Mouse (Mus musculus) left cerebral cortex, postnatal 4 days (tissue): ENCODE measurements at regions not wholly inside any gene's neighbourhood (a gene's known extent, or its start where the extent isn't known, plus 50 kb on each side); places are given as distances from the start of the nearest gene placed in this dataset.

ENCODE experiments used
- DNase-seq: peaks from one replicate; pipeline ENCODE4 v3.0.0-alpha.2; 2022
- intact Hi-C: fragments of 180-260 bp; cut with DNase I; formaldehyde crosslinking; loops from one replicate; pipeline ENCODE4 v1.15.1; 2025

DNA sequence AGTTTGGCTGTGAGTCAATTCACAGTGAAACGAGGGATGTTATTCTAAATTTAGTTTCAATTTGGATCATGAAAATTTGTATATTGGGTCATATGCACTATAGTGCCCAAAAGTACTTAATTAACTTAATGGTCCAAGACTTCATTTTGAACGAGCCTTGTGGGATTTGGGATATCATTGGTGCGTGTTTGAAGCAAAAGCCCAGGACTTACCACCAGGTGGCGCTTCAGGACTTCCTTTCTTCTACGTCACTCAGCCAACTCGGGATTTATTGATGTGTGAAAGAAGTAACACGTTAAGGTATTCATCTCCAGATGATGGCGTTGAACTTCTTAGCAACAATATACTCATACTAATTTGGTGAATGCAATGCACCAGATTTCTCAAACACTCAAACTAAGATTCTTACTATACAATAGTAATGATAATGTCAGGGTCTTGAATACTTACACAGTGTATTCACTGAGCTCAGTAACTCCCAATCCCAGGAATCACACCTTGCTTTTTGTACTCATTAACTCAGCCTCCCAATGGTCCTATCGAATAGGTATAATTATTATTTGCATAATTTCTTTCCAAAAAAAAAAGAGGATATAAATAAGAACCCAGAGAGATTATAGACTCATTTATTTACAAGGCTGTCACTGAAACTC is 464.0 kb upstream of the Cntn6 start:
- DNase-seq, result peak; percentile 88
- intact Hi-C loops, result loop anchor here (10.0 kb wide), 1 partner anchor 1346 kb away; no protein-coding TSS in a partner anchor

DNA sequence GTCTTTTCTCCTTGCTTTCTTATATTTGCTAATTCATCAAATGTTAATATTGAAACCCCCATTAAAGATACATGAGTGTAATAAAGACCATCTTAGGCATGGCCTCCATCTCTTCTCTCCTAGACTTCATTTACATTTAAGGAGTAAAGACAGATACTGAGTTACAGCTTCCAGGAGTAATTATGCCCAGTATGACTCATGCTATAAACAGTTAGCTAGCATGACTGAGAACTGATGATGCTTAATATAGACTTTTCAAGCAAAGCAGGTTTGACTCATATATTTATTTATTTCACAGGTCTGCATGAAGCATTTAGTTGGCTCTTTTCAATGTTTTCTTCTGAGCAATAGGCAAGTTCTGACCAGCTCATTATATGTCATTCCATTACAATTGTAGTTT is 453.7 kb upstream of the Cntn6 start:
- no peak for DNase-seq
- intact Hi-C loops, result no loop called here

- no peak for DNase-seq
These were observed 452.1 kb upstream of the Cntn6 start for GRCm38 (mm10) chr6:104040450-104040849.

GRCm38 (mm10) chr6:104055996-104056395 is 436.6 kb upstream of the Cntn6 start:
- intact Hi-C loops, result no loop called here
- no peak for DNase-seq

More at GRCm38 (mm10) chr6:104040450-104040849, 452.1 kb upstream of the Cntn6 start:
- intact Hi-C loops, result no loop called here

- intact Hi-C loops, result no loop called here
- no peak for DNase-seq
These were observed 430.8 kb upstream of the Cntn6 start for GRCm38 (mm10) chr6:104061692-104062263.

DNA sequence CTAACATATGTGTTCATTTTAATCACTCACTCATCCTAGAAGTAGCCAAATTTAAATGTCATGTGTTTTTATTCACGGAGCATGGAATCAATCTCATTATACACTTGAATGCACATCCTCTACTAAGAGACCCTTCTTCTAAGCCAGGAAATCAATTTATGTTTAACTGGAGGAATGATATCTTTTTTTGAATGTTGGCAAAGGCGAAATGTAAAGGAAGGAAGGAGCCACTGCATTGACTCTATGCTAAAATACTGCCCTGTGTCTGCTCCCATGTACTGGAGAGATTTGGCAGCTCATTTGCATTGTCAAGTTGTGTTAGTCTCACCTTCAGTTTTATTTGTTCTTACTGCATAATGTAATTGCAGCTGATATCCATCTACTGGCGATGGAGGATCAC is 412.0 kb upstream of the Cntn6 start:
- intact Hi-C loops, result no loop called here
- peak; percentile 1 for DNase-seq

GRCm38 (mm10) chr6:104082242-104082641 is 410.3 kb upstream of the Cntn6 start:
- intact Hi-C loops, result no loop called here
- no peak for DNase-seq

GRCm38 (mm10) chr6:104108386-104108785 is 384.2 kb upstream of the Cntn6 start:
- no peak for DNase-seq

More at GRCm38 (mm10) chr6:104108386-104108785, 384.2 kb upstream of the Cntn6 start:
- intact Hi-C loops, result no loop called here
